Mouse (Mus musculus): Measurements from ENCODE around the gene Ints11. TPM values are rescaled to one million over a fixed set of nuclear protein-coding genes. Genes with fewer than 3 reads are reported as not detected.

Ints11 gene
- polyA plus RNA-seq, 1 experiment: not detected

GRCm38 (mm10) chr4:155894311-155894881 lies 25.1 kb downstream of the Ints11 start:
- peak overlapping the region; percentile 91 for H3K4me3 ChIP-seq (ENCODE audit: insufficient read depth, low read depth, low read length)
- H3K4me1 ChIP-seq (ENCODE audit: control insufficient read depth, insufficient read depth, low read length): peaks cover 39% of the 10 kb centered on the region
- TF ChIP-seq POLR2A (IDR thresholded peaks at IDR 0.05; ENCODE audit: insufficient read depth, low read depth, low read length) (no peak), CTCF (IDR thresholded peaks at IDR 0.05; ENCODE audit: insufficient read depth, low read depth, low read length) (no peak)
- 8% methylated on average over 8 of the region's 8 CpGs for WGBS
- peak overlapping the region; percentile 67; the same call in 1 of the 2 replicates for H3K27ac ChIP-seq (ENCODE audit: insufficient read depth, low read depth, low read length)

- peaks cover 33% of the 10 kb centered on the region for H3K4me1 ChIP-seq (ENCODE audit: control insufficient read depth, insufficient read depth, low read length)
- 11% methylated on average over 6 of the region's 6 CpGs for WGBS
- H3K4me3 ChIP-seq (ENCODE audit: insufficient read depth, low read depth, low read length): peak overlapping the region; percentile 91
- peak overlapping the region; percentile 67 for H3K27ac ChIP-seq (ENCODE audit: insufficient read depth, low read depth, low read length)
- no peak for TF ChIP-seq CTCF (IDR thresholded peaks at IDR 0.05; ENCODE audit: insufficient read depth, low read depth, low read length)
- TF ChIP-seq POLR2A (IDR thresholded peaks at IDR 0.05; ENCODE audit: insufficient read depth, low read depth, low read length): no peak
Observed at GRCm38 (mm10) chr4:155895216-155895615, 25.9 kb downstream of the Ints11 start.

GRCm38 (mm10) chr4:155895826-155896225 lies 26.5 kb downstream of the Ints11 start:
- Histone ChIP-seq H3K4me3 (ENCODE audit: insufficient read depth, low read depth, low read length) (no peak overlapping the region), H3K27ac (ENCODE audit: insufficient read depth, low read depth, low read length) (no peak overlapping the region; the same call in 1 of the 2 replicates), H3K4me1 (ENCODE audit: control insufficient read depth, insufficient read depth, low read length) (peaks cover 27% of the 10 kb centered on the region)
- WGBS: 91% methylated on average over 4 of the region's 4 CpGs
- TF ChIP-seq POLR2A (IDR thresholded peaks at IDR 0.05; ENCODE audit: insufficient read depth, low read depth, low read length): no peak
- no peak for TF ChIP-seq CTCF (IDR thresholded peaks at IDR 0.05; ENCODE audit: insufficient read depth, low read depth, low read length)

- H3K4me3 ChIP-seq (ENCODE audit: insufficient read depth, low read depth, low read length): no peak overlapping the region
- TF ChIP-seq CTCF (IDR thresholded peaks at IDR 0.05; ENCODE audit: insufficient read depth, low read depth, low read length): no peak
- no peak for TF ChIP-seq POLR2A (IDR thresholded peaks at IDR 0.05; ENCODE audit: insufficient read depth, low read depth, low read length)
- 98% methylated on average over 12 of the region's 12 CpGs for whole genome bisulfite sequencing
- H3K27ac ChIP-seq (ENCODE audit: insufficient read depth, low read depth, low read length): no peak overlapping the region
- H3K4me1 ChIP-seq (ENCODE audit: control insufficient read depth, insufficient read depth, low read length): peaks cover 30% of the 10 kb centered on the region
Observed at GRCm38 (mm10) chr4:155896461-155896860, 27.1 kb downstream of the Ints11 start.

GRCm38 (mm10) chr4:155898318-155898717 lies 29.0 kb downstream of the Ints11 start:
- TF ChIP-seq POLR2A (IDR thresholded peaks at IDR 0.05; ENCODE audit: insufficient read depth, low read depth, low read length): no peak
- TF ChIP-seq CTCF (IDR thresholded peaks at IDR 0.05; ENCODE audit: insufficient read depth, low read depth, low read length): no peak
- Histone ChIP-seq H3K4me3 (ENCODE audit: insufficient read depth, low read depth, low read length) (no peak overlapping the region), H3K4me1 (ENCODE audit: control insufficient read depth, insufficient read depth, low read length) (peaks cover 31% of the 10 kb centered on the region), H3K27ac (ENCODE audit: insufficient read depth, low read depth, low read length) (no peak overlapping the region)
- 98% methylated on average over 2 of the region's 2 CpGs for WGBS

- no peak for TF ChIP-seq CTCF (IDR thresholded peaks at IDR 0.05; ENCODE audit: insufficient read depth, low read depth, low read length)
- no peak for TF ChIP-seq POLR2A (IDR thresholded peaks at IDR 0.05; ENCODE audit: insufficient read depth, low read depth, low read length)
- H3K27ac ChIP-seq (ENCODE audit: insufficient read depth, low read depth, low read length): no peak overlapping the region
- H3K4me3 ChIP-seq (ENCODE audit: insufficient read depth, low read depth, low read length): no peak overlapping the region
- H3K4me1 ChIP-seq (ENCODE audit: control insufficient read depth, insufficient read depth, low read length): peaks cover 21% of the 10 kb centered on the region
- WGBS: 90% methylated on average over 7 of the region's 7 CpGs
Observed at GRCm38 (mm10) chr4:155899355-155899754, 30.0 kb downstream of the Ints11 start.

GRCm38 (mm10) chr4:155901205-155901604 lies 31.9 kb downstream of the Ints11 start:
- Histone ChIP-seq H3K4me3 (ENCODE audit: insufficient read depth, low read depth, low read length) (no peak overlapping the region), H3K4me1 (ENCODE audit: control insufficient read depth, insufficient read depth, low read length) (peaks cover 7% of the 10 kb centered on the region; the same call in 1 of the 2 replicates), H3K27ac (ENCODE audit: insufficient read depth, low read depth, low read length) (no peak overlapping the region)
- TF ChIP-seq CTCF (IDR thresholded peaks at IDR 0.05; ENCODE audit: insufficient read depth, low read depth, low read length) (no peak), POLR2A (IDR thresholded peaks at IDR 0.05; ENCODE audit: insufficient read depth, low read depth, low read length) (no peak)
- WGBS: 24% methylated on average over 3 of the region's 3 CpGs

GRCm38 (mm10) chr4:155903246-155903645 lies 33.9 kb downstream of the Ints11 start:
- Histone ChIP-seq H3K27ac (ENCODE audit: insufficient read depth, low read depth, low read length) (no peak overlapping the region), H3K4me3 (ENCODE audit: insufficient read depth, low read depth, low read length) (no peak overlapping the region), H3K4me1 (ENCODE audit: control insufficient read depth, insufficient read depth, low read length) (peaks cover 7% of the 10 kb centered on the region; the same call in 1 of the 2 replicates)
- TF ChIP-seq CTCF (IDR thresholded peaks at IDR 0.05; ENCODE audit: insufficient read depth, low read depth, low read length) (no peak), POLR2A (IDR thresholded peaks at IDR 0.05; ENCODE audit: insufficient read depth, low read depth, low read length) (no peak)
- 92% methylated on average over 13 of the region's 13 CpGs for whole genome bisulfite sequencing

GRCm38 (mm10) chr4:155904318-155905102 lies 35.2 kb downstream of the Ints11 start:
- Histone ChIP-seq H3K27ac (ENCODE audit: insufficient read depth, low read depth, low read length) (no peak overlapping the region), H3K4me1 (ENCODE audit: control insufficient read depth, insufficient read depth, low read length) (peaks cover 7% of the 10 kb centered on the region; the same call in 1 of the 2 replicates), H3K4me3 (ENCODE audit: insufficient read depth, low read depth, low read length) (no peak overlapping the region)
- no peak for TF ChIP-seq POLR2A (IDR thresholded peaks at IDR 0.05; ENCODE audit: insufficient read depth, low read depth, low read length)
- no peak for TF ChIP-seq CTCF (IDR thresholded peaks at IDR 0.05; ENCODE audit: insufficient read depth, low read depth, low read length)
- WGBS: 89% methylated on average over 13 of the region's 13 CpGs

Data from olfactory bulb, adult 2 months (tissue).